Mouse (Mus musculus) urinary bladder, postnatal 36 days (tissue): ENCODE data around the gene Rap1gap.

Experiments used
- DNase-seq, 2 experiments: peaks; one replicate each; pipeline ENCODE4 v3.0.0; 2022; ENCODE audit warnings: low spot score in 2 of 2, mixed read lengths in 1 of 2

Gene Rap1gap

GRCm38 (mm10) chr4:137692107-137692902 lies 27.8 kb downstream of the Rap1gap start:
- no peak for DNase-seq

GRCm38 (mm10) chr4:137695300-137695699 lies 30.8 kb downstream of the Rap1gap start:
- no peak for DNase-seq

GRCm38 (mm10) chr4:137695900-137696299 lies 31.4 kb downstream of the Rap1gap start:
- DNase-seq: no peak

GRCm38 (mm10) chr4:137697156-137697885 lies 32.8 kb downstream of the Rap1gap start:
- no peak for DNase-seq

GRCm38 (mm10) chr4:137698076-137698985 lies 33.8 kb downstream of the Rap1gap start:
- peak; percentile 24 to 62 for DNase-seq

- no peak for DNase-seq
Measured at GRCm38 (mm10) chr4:137699264-137700211, 35.0 kb downstream of the Rap1gap start.

- DNase-seq: no peak
Measured at GRCm38 (mm10) chr4:137700960-137701359, 36.4 kb downstream of the Rap1gap start.

- no peak for DNase-seq
Measured at GRCm38 (mm10) chr4:137703077-137703476, 38.6 kb downstream of the Rap1gap start.

GRCm38 (mm10) chr4:137704561-137704960 lies 40.0 kb downstream of the Rap1gap start:
- no peak for DNase-seq

- DNase-seq: no peak
Measured at GRCm38 (mm10) chr4:137705379-137705778, 40.9 kb downstream of the Rap1gap start.

- DNase-seq: no peak
Measured at GRCm38 (mm10) chr4:137706510-137706909, 42.0 kb downstream of the Rap1gap start.

GRCm38 (mm10) chr4:137707216-137707990 lies 42.9 kb downstream of the Rap1gap start:
- peak; percentile 87 to 88 for DNase-seq

GRCm38 (mm10) chr4:137712963-137713362 lies 48.4 kb downstream of the Rap1gap start:
- DNase-seq: no peak

- DNase-seq: peak; percentile 45 to 50
Measured at GRCm38 (mm10) chr4:137714020-137714624, 49.6 kb downstream of the Rap1gap start.

- no peak for DNase-seq
Measured at GRCm38 (mm10) chr4:137717005-137717404, 52.5 kb downstream of the Rap1gap start.

GRCm38 (mm10) chr4:137717671-137718070 lies 53.1 kb downstream of the Rap1gap start:
- DNase-seq: no peak

- DNase-seq: no peak
Measured at GRCm38 (mm10) chr4:137719378-137720077, 55.0 kb downstream of the Rap1gap start.

- DNase-seq: no peak
Measured at GRCm38 (mm10) chr4:137721563-137721962, 57.0 kb downstream of the Rap1gap start.

GRCm38 (mm10) chr4:137722230-137722629 lies 57.7 kb downstream of the Rap1gap start:
- DNase-seq: no peak
